Mouse (Mus musculus): ENCODE data around the gene Tuba1a. TPM values are rescaled to one million over a fixed set of nuclear protein-coding genes. Genes with fewer than 3 reads are reported as not detected.
A peak's percentile ranks its signal among the peaks of the same experiment; 100 is the strongest.
"Not testable (repeated sequence)": the region's sequence is repeated elsewhere in the genome, so short reads cannot be mapped to it uniquely, and the experiment has no call there.

Tuba1a gene
- polyA plus RNA-seq, 1 experiment from 2014 or later = 2,353 TPM

DNA sequence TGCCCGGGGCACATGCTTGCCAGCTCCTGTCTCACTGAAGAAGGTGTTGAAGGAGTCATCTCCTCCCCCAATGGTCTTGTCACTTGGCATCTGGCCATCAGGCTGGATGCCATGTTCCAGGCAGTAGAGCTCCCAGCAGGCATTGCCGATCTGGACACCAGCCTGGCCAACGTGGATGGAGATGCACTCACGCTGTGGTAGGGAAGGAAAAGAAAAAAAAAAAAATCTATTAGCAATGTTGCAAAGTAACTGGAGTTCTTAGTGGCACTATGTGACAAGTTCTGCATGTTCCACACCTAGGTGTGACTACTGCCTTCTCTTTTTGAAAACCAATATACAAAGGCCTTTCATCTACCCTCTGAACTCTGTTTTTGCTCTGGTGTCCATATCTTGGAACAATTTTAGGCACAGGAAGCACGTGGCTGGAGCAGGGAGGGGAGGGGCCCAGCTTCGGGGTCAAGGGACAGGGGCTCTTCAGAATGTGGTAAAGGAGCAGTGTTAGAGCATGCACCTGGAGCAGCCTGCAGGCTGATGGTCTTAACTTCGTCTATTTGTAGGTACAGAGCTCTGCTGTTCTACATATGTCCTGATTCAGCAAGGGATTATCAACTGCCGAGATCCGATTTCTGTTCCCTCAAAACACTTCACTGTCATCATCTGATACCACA, 20.4 kb downstream of the Tuba1a start:
- Histone ChIP-seq H3K9ac (peak overlapping the region; percentile 92), H3K4me1 (peaks cover 10% of the 10 kb centered on the region), H3K4me2 (replicated peaks) (peak overlapping the region; percentile 94), H3K27ac (peak overlapping the region; percentile 99), H3K4me3 (peak overlapping the region; percentile 79)
- WGBS = 16% methylated on average over 8 of the region's 9 CpGs
- H3K27me3 ChIP-seq; H3K36me3 ChIP-seq; H3K9me3 ChIP-seq; ATAC-seq (ENCODE audit: insufficient number of reproducible peaks, insufficient read depth, low FRiP score, low TSS enrichment): not testable (repeated sequence)

DNA sequence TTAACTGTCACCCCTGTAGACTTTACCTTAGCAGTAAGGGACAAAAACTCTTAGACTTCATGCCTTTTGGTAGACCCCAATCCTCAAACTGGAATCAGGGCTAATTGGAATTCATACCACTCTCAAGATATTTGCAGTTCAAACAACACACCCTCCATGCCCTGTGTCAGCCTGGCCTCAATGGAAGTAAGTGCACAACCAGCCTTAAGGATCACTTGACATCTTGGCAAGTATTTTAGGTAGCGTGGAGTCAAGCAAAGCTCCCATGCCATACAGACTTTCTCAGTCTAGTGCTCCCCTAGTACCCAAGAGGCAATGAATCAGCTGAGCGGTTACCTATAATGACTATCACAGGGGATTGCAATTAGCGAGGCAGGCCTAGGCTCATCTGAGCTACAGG, 22.5 kb downstream of the Tuba1a start:
- H3K9ac ChIP-seq = no peak overlapping the region
- no peaks in the 10 kb centered on the region for H3K9me3 ChIP-seq
- H3K4me1 ChIP-seq = peaks cover 10% of the 10 kb centered on the region
- H3K27ac ChIP-seq = no peak overlapping the region
- no peak for ATAC-seq (ENCODE audit: insufficient number of reproducible peaks, insufficient read depth, low FRiP score, low TSS enrichment)
- 73% methylated on average over 3 of the region's 3 CpGs for WGBS
- H3K4me2 ChIP-seq (replicated peaks) = no peak overlapping the region
- no peak overlapping the region for H3K4me3 ChIP-seq
- no peaks in the 10 kb centered on the region for H3K27me3 ChIP-seq
- H3K36me3 ChIP-seq = peaks cover 9% of the 10 kb centered on the region

DNA sequence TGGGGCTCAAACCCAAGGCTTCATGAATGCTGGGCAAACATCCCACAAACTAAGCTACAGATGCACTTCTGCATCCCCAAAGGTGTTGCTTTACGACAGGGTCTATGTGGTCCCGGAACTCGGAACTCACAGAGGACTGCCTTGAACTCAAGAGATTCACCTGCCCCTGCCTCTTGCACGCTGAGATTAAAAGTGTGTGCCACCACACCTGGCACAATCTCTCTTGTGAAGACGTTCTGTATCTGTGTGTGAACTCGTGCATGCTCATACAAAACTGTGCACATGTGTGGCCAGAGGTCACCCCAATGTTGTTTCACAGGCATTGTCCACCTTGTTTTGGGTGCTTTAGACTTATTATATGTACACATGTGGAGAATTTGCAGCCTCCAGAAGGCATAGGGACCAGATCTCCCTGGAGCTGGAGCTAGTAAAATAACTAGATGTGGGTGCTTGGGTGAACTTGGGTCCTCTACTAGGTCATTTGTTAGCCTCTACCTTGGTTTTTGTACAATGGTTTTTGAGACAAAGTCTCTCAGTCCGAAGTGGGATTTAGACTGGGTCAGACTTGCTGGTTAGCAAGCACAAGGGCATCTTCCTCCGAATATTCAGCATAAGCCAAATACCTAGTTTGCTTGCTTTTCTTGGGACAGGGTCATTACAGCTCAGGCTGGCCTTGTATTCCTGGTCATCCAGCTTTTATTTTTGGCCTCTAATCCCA, 23.3 kb downstream of the Tuba1a start:
- Histone ChIP-seq H3K4me1 (peaks cover 2% of the 10 kb centered on the region; the same call in 1 of the 2 replicates), H3K27ac (no peak overlapping the region), H3K27me3 (no peaks in the 10 kb centered on the region), H3K9me3 (no peaks in the 10 kb centered on the region), H3K9ac (no peak overlapping the region), H3K4me2 (replicated peaks) (no peak overlapping the region), H3K36me3 (peaks cover 9% of the 10 kb centered on the region), H3K4me3 (no peak overlapping the region)
- WGBS = 57% methylated on average over 8 of the region's 8 CpGs
- ATAC-seq (ENCODE audit: insufficient number of reproducible peaks, insufficient read depth, low FRiP score, low TSS enrichment) = no peak

DNA sequence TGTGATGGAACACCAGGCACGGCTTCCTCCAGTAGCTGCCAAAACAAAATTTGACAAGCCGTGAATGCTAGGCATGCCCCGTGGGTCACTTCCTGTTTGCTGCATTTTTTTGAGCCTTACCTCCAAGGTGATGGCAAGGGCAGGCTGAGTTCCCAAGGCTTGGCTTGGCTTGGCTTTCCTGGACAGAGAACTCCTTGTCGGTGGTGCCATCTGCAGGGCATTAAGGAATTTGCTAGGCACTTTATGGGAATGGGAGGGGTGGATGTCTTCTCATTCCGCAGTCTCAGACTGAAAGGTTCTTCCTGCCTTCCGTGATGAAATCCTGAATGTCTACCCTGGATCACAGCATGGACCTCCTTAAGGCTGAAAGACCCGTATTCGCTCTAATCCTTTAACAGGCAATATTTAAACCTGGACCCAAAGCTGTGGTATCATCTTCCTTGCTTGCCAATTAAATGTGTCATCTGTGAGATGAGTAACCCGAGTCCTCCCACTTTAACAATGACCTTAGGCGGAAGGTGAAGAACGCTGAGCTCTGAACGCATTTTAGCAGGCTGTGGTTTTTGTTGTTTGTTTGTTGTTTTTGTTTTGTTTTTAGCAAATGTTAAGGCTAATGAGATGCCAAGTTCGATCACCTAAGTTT, 24.8 kb downstream of the Tuba1a start:
- Histone ChIP-seq H3K27me3 (no peaks in the 10 kb centered on the region), H3K4me1 (0 out of 2 replicates have a peak, but pooled peaks cover 2% of the 10 kb centered on the region), H3K36me3 (peaks cover 9% of the 10 kb centered on the region), H3K4me2 (replicated peaks) (no peak overlapping the region), H3K4me3 (no peak overlapping the region), H3K9ac (no peak overlapping the region), H3K27ac (no peak overlapping the region), H3K9me3 (no peaks in the 10 kb centered on the region)
- WGBS = 11% methylated on average over 13 of the region's 13 CpGs
- no peak for ATAC-seq (ENCODE audit: insufficient number of reproducible peaks, insufficient read depth, low FRiP score, low TSS enrichment)

DNA sequence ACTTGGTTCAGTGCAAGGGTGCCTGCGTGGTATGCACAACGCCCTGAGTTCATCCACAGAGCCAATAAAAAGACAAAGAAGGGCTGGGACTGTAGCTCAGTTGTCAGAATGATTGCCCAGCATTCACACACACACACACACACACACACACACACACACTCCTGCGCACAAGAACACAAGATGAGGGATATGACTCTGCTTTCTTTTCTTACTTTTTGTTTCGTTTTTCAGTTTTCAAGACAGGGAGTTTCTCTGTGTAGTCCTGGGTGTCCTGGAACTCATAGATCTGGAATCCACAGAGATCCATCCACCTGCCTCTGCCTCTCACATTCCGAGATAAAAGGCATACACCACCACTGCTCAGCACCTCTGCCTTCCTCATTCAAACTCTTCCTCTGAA, 25.9 kb downstream of the Tuba1a start:
- Histone ChIP-seq H3K36me3 (peaks cover 9% of the 10 kb centered on the region), H3K4me3 (no peak overlapping the region), H3K4me2 (replicated peaks) (no peak overlapping the region), H3K4me1 (0 out of 2 replicates have a peak, but pooled peaks cover 2% of the 10 kb centered on the region), H3K9me3 (no peaks in the 10 kb centered on the region), H3K27me3 (no peaks in the 10 kb centered on the region), H3K27ac (no peak overlapping the region), H3K9ac (no peak overlapping the region)
- ATAC-seq (ENCODE audit: insufficient number of reproducible peaks, insufficient read depth, low FRiP score, low TSS enrichment) = no peak
- 80% methylated on average over 5 of the region's 5 CpGs for WGBS

DNA sequence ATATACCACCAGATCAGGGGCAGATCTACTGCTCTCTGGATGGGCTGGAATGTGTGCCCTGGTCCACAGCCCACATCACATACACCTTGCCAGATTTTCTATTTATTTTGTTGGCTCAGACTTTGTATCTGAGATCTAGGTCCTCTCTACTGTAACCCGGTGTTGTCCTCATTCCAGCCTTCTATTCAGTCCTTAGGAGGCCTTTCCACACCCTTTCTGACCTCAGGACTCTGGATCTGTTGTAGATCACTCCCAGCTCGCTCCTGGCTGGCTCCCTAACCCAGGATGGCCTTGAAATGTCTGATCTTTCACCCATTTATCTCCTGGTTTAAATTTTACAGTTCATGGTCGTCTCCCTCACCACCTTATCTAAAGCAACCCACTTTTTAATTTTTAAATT, 28.8 kb downstream of the Tuba1a start:
- no peak overlapping the region for H3K9ac ChIP-seq
- ATAC-seq (ENCODE audit: insufficient number of reproducible peaks, insufficient read depth, low FRiP score, low TSS enrichment) = no peak
- 75% methylated on average over 3 of the region's 3 CpGs for WGBS

DNA sequence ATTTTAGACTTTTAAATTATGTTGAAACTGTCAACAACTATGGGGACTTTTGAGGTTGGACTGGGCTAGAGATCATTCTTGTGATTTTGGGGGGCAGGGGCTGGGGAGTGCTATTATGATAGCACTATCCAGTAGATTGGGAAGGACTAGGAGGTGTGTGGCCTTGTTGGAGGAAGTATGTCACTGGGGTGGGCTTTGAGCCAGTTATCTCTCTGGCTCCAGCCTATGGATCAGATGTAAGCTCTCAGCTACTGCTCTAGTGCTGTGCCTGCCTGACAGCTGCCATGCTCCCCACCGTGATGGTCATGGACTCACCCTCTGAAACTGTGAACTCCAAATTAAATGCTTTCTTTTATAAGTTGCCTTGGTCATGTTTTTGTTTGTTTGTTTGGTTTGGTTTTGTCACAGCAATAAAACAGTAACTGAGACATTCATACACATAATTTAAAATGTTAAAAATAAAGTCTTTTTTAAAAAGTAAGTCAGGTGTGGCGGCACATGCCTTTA, 30.4 kb downstream of the Tuba1a start:
- Histone ChIP-seq H3K27ac (no peak overlapping the region), H3K27me3 (no peaks in the 10 kb centered on the region), H3K9ac (no peak overlapping the region), H3K36me3 (no peaks in the 10 kb centered on the region), H3K4me2 (replicated peaks) (no peak overlapping the region), H3K9me3 (no peaks in the 10 kb centered on the region), H3K4me3 (no peak overlapping the region), H3K4me1 (peaks cover 5% of the 10 kb centered on the region; the same call in 1 of the 2 replicates)
- 83% methylated on average over 2 of the region's 2 CpGs for WGBS
- ATAC-seq (ENCODE audit: insufficient number of reproducible peaks, insufficient read depth, low FRiP score, low TSS enrichment) = no peak

More for the DNA sequence above, 28.8 kb downstream of the Tuba1a start:
- Histone ChIP-seq H3K4me2 (replicated peaks) (no peak overlapping the region), H3K4me1 (0 out of 2 replicates have a peak, but pooled peaks cover 2% of the 10 kb centered on the region), H3K27me3 (no peaks in the 10 kb centered on the region), H3K4me3 (no peak overlapping the region), H3K27ac (no peak overlapping the region), H3K9me3 (no peaks in the 10 kb centered on the region), H3K36me3 (no peaks in the 10 kb centered on the region)

DNA sequence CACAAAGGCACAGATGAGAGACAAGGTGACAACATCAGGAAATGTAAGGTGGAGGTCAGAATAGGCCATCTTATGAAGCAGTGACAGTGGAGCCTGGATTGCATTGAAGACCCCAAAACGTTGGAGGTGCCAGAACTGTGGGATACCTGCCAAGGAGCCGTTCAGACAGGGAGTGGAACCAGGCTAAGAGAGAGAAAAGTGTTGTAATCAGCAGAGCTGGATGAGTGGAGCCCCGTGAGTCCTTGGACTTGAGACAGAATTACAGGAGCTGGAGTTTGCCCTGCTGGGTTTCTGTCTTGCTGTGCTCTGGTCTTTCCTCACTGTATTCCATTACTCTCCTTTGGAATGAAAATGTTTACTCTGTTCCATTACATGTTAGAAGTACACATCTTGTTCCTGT, 30.9 kb downstream of the Tuba1a start:
- no peak for ATAC-seq (ENCODE audit: insufficient number of reproducible peaks, insufficient read depth, low FRiP score, low TSS enrichment)
- Histone ChIP-seq H3K36me3 (no peaks in the 10 kb centered on the region), H3K4me1 (peaks cover 5% of the 10 kb centered on the region; the same call in 1 of the 2 replicates), H3K9me3 (no peaks in the 10 kb centered on the region), H3K4me3 (no peak overlapping the region), H3K9ac (no peak overlapping the region), H3K4me2 (replicated peaks) (no peak overlapping the region), H3K27me3 (no peaks in the 10 kb centered on the region), H3K27ac (no peak overlapping the region)
- 74% methylated on average over 3 of the region's 3 CpGs for WGBS

DNA sequence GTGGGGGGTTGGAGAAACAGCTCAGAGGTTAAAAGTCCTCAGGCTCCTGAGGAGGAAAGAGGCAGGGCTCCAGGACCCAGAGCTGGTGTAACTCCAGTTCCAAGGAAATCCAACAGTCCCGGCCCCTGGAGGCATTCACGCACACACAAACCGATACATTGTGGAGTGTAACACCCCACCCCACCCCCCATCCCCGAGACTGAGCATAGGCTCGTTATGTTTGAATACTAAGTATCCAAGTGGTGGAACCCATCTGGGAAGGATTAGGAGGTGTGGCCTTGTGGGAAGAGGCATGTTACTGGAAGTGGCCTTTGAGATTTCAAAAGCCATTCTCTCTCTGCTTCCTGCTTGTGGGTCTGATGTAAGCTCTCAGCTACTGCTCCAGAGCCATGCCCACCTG, 32.0 kb downstream of the Tuba1a start:
- H3K27me3 ChIP-seq = no peaks in the 10 kb centered on the region
- no peak for ATAC-seq (ENCODE audit: insufficient number of reproducible peaks, insufficient read depth, low FRiP score, low TSS enrichment)
- 69% methylated on average over 5 of the region's 5 CpGs for WGBS
- no peak overlapping the region for H3K9ac ChIP-seq
- H3K36me3 ChIP-seq = no peaks in the 10 kb centered on the region
- H3K27ac ChIP-seq = no peak overlapping the region
- H3K9me3 ChIP-seq = no peaks in the 10 kb centered on the region
- H3K4me2 ChIP-seq (replicated peaks) = no peak overlapping the region
- no peak overlapping the region for H3K4me3 ChIP-seq
- H3K4me1 ChIP-seq = peaks cover 10% of the 10 kb centered on the region

DNA sequence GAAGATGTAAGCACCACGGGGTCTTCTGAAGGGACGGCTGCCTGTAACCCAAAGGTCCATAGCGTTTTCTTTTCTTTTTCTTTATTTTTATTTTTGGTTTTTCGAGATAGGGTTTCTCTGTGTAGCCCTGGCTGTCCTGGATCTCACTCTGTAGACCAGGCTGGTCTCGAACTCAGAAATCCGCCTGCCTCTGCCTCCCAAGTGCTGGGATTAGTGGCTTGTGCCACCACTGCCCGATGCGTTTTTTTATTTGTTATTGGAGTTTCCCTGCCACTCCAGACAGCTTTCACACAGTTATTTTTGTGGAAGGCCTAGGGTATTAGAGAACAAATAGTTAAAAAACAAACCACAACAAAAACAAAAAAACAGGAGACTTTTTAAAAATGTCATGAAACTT, 35.0 kb downstream of the Tuba1a start:
- H3K27ac ChIP-seq = 0 out of 2 replicates have a peak overlapping the region, but pooled peaks have one; percentile 69
- H3K4me2 ChIP-seq (replicated peaks) = peak overlapping the region; percentile 84
- H3K4me3 ChIP-seq = peak overlapping the region; percentile 86
- H3K9ac ChIP-seq = peak overlapping the region; percentile 75; the same call in 1 of the 2 replicates
- not testable (repeated sequence) for ATAC-seq (ENCODE audit: insufficient number of reproducible peaks, insufficient read depth, low FRiP score, low TSS enrichment); H3K9me3 ChIP-seq; H3K27me3 ChIP-seq
- 28% methylated on average over 8 of the region's 8 CpGs for WGBS
- peaks cover 11% of the 10 kb centered on the region; the same call in 1 of the 2 replicates for H3K36me3 ChIP-seq
- H3K4me1 ChIP-seq = peaks cover 16% of the 10 kb centered on the region

DNA sequence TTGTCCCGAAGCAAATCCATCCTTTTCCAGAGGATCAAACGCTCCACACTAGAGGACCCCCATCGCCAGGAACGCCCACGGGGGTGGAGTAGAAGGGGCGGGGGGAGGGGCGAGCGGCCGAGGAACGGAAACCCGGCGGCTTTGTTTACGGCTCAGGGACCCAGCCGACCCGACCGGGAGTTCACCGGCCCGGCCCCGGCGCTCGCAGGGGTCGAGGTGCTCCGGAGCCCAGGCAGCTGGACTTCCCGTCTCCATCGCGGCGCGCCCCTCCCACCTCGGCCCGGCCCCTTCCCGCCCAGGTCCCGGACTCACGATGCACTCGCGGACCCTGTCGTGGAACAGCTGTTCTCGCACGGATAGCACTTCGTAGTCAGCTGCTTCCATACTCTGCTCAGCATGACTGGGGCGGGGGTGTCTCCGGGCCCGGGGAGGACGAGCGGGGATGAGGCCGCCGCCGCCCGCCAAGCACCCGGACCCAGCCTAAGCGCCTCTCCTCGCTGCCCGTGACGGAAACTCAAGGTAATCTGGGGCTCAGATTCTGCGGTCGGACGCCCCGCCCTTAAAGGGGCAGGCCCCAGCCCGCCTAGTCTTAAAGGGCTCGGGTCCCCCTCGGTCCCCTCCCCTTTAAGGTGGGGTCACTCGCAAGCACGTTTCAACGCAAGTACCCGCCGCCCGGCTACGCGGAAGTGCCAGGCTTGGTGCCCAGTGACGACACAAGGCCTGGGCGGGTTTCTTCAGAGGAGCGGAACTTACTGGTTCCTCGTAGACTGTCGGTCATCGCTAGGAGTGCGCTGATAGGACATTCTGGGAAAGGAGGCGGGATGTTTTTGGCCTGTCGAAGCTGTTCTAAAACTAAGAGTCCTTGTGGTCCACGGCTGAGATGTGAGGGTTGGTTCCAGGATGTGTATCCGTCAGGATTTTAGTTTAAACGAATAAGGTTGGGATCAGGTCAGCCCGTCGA, 35.7 kb downstream of the Tuba1a start, which contains the start of gene Lmbr1l:
Gene Lmbr1l, minus strand, starts transcription at position 694 of the 961 bp plus-strand sequence.
- Histone ChIP-seq H3K9ac (peak within 1 kb of the TSS; percentile 75), H3K4me3 (peak within 1 kb of the TSS; percentile 86), H3K36me3 (peaks cover 18% of the 10 kb centered on the region), H3K27ac (peak within 1 kb of the TSS; percentile 95), H3K9me3 (no peaks in the 10 kb centered on the region), H3K4me1 (peaks cover 16% of the 10 kb centered on the region), H3K27me3 (no peaks in the 10 kb centered on the region), H3K4me2 (replicated peaks) (peak within 1 kb of the TSS; percentile 84)
- under 1% methylated on average over 82 of the region's 82 CpGs for WGBS
- ATAC-seq (ENCODE audit: insufficient number of reproducible peaks, insufficient read depth, low FRiP score, low TSS enrichment) = peak; percentile 98
